Mouse (Mus musculus) hindbrain, embryonic 11.5 days (tissue): ENCODE data around the gene Tbx2. TPM values are rescaled to one million over a fixed set of nuclear protein-coding genes. Genes with fewer than 3 reads are reported as not detected.

ENCODE experiments used
- ATAC-seq: fragments of 200-750 bp; cut with Nextera tagmentation; 2 replicates; pipeline ENCODE4 v1.8.0; 2017; ENCODE audit warnings: mild to moderate bottlenecking, moderate TSS enrichment, moderate library complexity; ENCODE audit not compliant: low FRiP score
- DNase-seq: peaks from one replicate; pipeline ENCODE4 v3.0.0-alpha.2; 2015; ENCODE audit warnings: low spot score
- H3K27ac ChIP-seq: fragments of 300-500 bp; sonication (generic); 2 replicates; pipeline ENCODE4 v1.5.1; 2014; ENCODE audit warnings: mild to moderate bottlenecking, low read depth, low read length
- H3K27me3 ChIP-seq: fragments of 300-500 bp; sonication (generic); 2 replicates; pipeline ENCODE4 v1.6.1; 2014; ENCODE audit warnings: mild to moderate bottlenecking, low read length, moderate library complexity, mixed read lengths; ENCODE audit not compliant: control insufficient read depth, insufficient read depth
- H3K36me3 ChIP-seq: fragments of 300-500 bp; sonication (generic); 2 replicates; pipeline ENCODE4 v1.6.1; 2014; ENCODE audit warnings: mild to moderate bottlenecking, low read length, moderate library complexity, mixed read lengths; ENCODE audit not compliant: control insufficient read depth, insufficient read depth
- H3K4me1 ChIP-seq: fragments of 300-500 bp; sonication (generic); replicated peaks from 2 replicates; pipeline ENCODE4 v1.6.1; 2014; ENCODE audit warnings: low read length, mixed read lengths; ENCODE audit not compliant: control insufficient read depth, insufficient read depth
- H3K4me2 ChIP-seq: fragments of 300-500 bp; sonication (generic); replicated peaks from 2 replicates; pipeline ENCODE4 v1.6.1; 2014; ENCODE audit warnings: mild to moderate bottlenecking, low read depth, low read length
- H3K4me3 ChIP-seq: fragments of 300-500 bp; sonication (generic); 2 replicates; pipeline ENCODE4 v1.5.1; 2014; ENCODE audit warnings: low read depth, low read length
- H3K9ac ChIP-seq: fragments of 300-500 bp; sonication (generic); 2 replicates; pipeline ENCODE4 v1.6.1; 2014; ENCODE audit warnings: low read depth, low read length
- H3K9me3 ChIP-seq: fragments of 300-500 bp; sonication (generic); 2 replicates; pipeline ENCODE4 v1.6.1; 2016; ENCODE audit warnings: low read length; ENCODE audit not compliant: control insufficient read depth
- WGBS: fragments of 180-500 bp; shearing (Covaris S2); extraction: QIAGEN DNeasy Blood & Tissue Kit; methylation state at CpG from one replicate; pipeline ENCODE4 v1.1.7; 2014; 5-methylcytosine and 5-hydroxymethylcytosine counted together
- polyA plus RNA-seq: library from polyadenylated mRNA; unstranded; fragments of >200 nt; fragmentation: Nextera tagmentation; extraction: Ambion mirVana; gene quantifications from 2 replicates; pipeline ENCODE4 v1.2.1, GENCODE M21; 2014

Gene Tbx2
- polyA plus RNA-seq, 1 experiment from 2014 or later = 2.3 TPM

- no peak for ATAC-seq
- H3K4me3 ChIP-seq = no peak overlapping the region
- 81% methylated on average over 3 of the region's 3 CpGs for WGBS
- no peak overlapping the region for H3K27ac ChIP-seq
- H3K9me3 ChIP-seq = no peaks in the 10 kb centered on the region
- no peak overlapping the region for H3K9ac ChIP-seq
- DNase-seq = no peak
- no peaks in the 10 kb centered on the region for H3K36me3 ChIP-seq
- no peaks in the 10 kb centered on the region for H3K4me1 ChIP-seq
- no peak overlapping the region for H3K4me2 ChIP-seq
- no peaks in the 10 kb centered on the region for H3K27me3 ChIP-seq
These were observed 13.9 kb upstream of the Tbx2 start for GRCm38 (mm10) chr11:85818401-85818800.

GRCm38 (mm10) chr11:85820959-85821358, 11.4 kb upstream of the Tbx2 start:
- WGBS = 78% methylated on average over 3 of the region's 3 CpGs
- H3K9me3 ChIP-seq = no peaks in the 10 kb centered on the region
- ATAC-seq (no peak), DNase-seq (no peak)
- H3K27me3 ChIP-seq = peaks cover 9% of the 10 kb centered on the region
- no peak overlapping the region for H3K4me2 ChIP-seq
- H3K27ac ChIP-seq = no peak overlapping the region
- H3K4me3 ChIP-seq = no peak overlapping the region
- no peaks in the 10 kb centered on the region for H3K4me1 ChIP-seq
- no peak overlapping the region for H3K9ac ChIP-seq
- H3K36me3 ChIP-seq = no peaks in the 10 kb centered on the region

GRCm38 (mm10) chr11:85821659-85822058, 10.7 kb upstream of the Tbx2 start:
- Histone ChIP-seq H3K9ac (no peak overlapping the region), H3K4me2 (no peak overlapping the region), H3K4me1 (no peaks in the 10 kb centered on the region), H3K36me3 (no peaks in the 10 kb centered on the region), H3K9me3 (no peaks in the 10 kb centered on the region), H3K4me3 (no peak overlapping the region), H3K27ac (no peak overlapping the region), H3K27me3 (peaks cover 16% of the 10 kb centered on the region)
- ATAC-seq (no peak), DNase-seq (no peak)
- WGBS = 75% methylated on average over 9 of the region's 9 CpGs

GRCm38 (mm10) chr11:85823181-85823580, 9.2 kb upstream of the Tbx2 start:
- Histone ChIP-seq H3K4me1 (no peaks in the 10 kb centered on the region), H3K27me3 (peaks cover 31% of the 10 kb centered on the region), H3K9ac (no peak overlapping the region), H3K4me3 (no peak overlapping the region), H3K36me3 (no peaks in the 10 kb centered on the region), H3K27ac (no peak overlapping the region), H3K9me3 (no peaks in the 10 kb centered on the region), H3K4me2 (no peak overlapping the region)
- ATAC-seq = no peak
- 15% methylated on average over 6 of the region's 6 CpGs for WGBS
- DNase-seq = peak; percentile 89

GRCm38 (mm10) chr11:85823794-85824193, 8.6 kb upstream of the Tbx2 start:
- H3K27me3 ChIP-seq = peaks cover 37% of the 10 kb centered on the region
- H3K27ac ChIP-seq = no peak overlapping the region
- no peaks in the 10 kb centered on the region for H3K36me3 ChIP-seq
- H3K4me2 ChIP-seq = no peak overlapping the region
- no peaks in the 10 kb centered on the region for H3K4me1 ChIP-seq
- H3K9me3 ChIP-seq = no peaks in the 10 kb centered on the region
- ATAC-seq (no peak), DNase-seq (no peak)
- H3K9ac ChIP-seq = no peak overlapping the region
- H3K4me3 ChIP-seq = no peak overlapping the region
- WGBS = 73% methylated on average over 4 of the region's 4 CpGs

GRCm38 (mm10) chr11:85825031-85825430, 7.3 kb upstream of the Tbx2 start:
- H3K4me1 ChIP-seq = peaks cover 2% of the 10 kb centered on the region; the same call in 1 of the 2 replicates
- H3K36me3 ChIP-seq = no peaks in the 10 kb centered on the region
- DNase-seq = no peak
- peaks cover 50% of the 10 kb centered on the region for H3K27me3 ChIP-seq
- H3K4me2 ChIP-seq = no peak overlapping the region
- H3K27ac ChIP-seq = no peak overlapping the region
- ATAC-seq = no peak
- H3K4me3 ChIP-seq = no peak overlapping the region
- no peaks in the 10 kb centered on the region for H3K9me3 ChIP-seq
- 79% methylated on average over 10 of the region's 10 CpGs for WGBS
- H3K9ac ChIP-seq = no peak overlapping the region

GRCm38 (mm10) chr11:85825823-85826222, 6.5 kb upstream of the Tbx2 start:
- ATAC-seq (no peak), DNase-seq (no peak)
- H3K9ac ChIP-seq = no peak overlapping the region
- no peak overlapping the region for H3K4me2 ChIP-seq
- no peaks in the 10 kb centered on the region for H3K9me3 ChIP-seq
- H3K4me3 ChIP-seq = no peak overlapping the region
- no peak overlapping the region for H3K27ac ChIP-seq
- peaks cover 6% of the 10 kb centered on the region for H3K4me1 ChIP-seq
- H3K27me3 ChIP-seq = peaks cover 57% of the 10 kb centered on the region
- WGBS = 77% methylated on average over 7 of the region's 7 CpGs
- no peaks in the 10 kb centered on the region for H3K36me3 ChIP-seq

- Histone ChIP-seq H3K27ac (no peak overlapping the region), H3K27me3 (peaks cover 72% of the 10 kb centered on the region), H3K9me3 (no peaks in the 10 kb centered on the region), H3K36me3 (no peaks in the 10 kb centered on the region), H3K4me1 (peaks cover 15% of the 10 kb centered on the region), H3K4me3 (no peak overlapping the region), H3K4me2 (no peak overlapping the region), H3K9ac (no peak overlapping the region)
- WGBS = 10% methylated on average over 9 of the region's 9 CpGs
- ATAC-seq (no peak), DNase-seq (no peak)
These were observed 5.0 kb upstream of the Tbx2 start for GRCm38 (mm10) chr11:85827342-85827741.

- no peaks in the 10 kb centered on the region for H3K9me3 ChIP-seq
- no peaks in the 10 kb centered on the region for H3K36me3 ChIP-seq
- H3K27me3 ChIP-seq = peaks cover 80% of the 10 kb centered on the region
- WGBS = 7% methylated on average over 38 of the region's 38 CpGs
- H3K9ac ChIP-seq = no peak overlapping the region
- peak overlapping the region; percentile 20 for H3K4me2 ChIP-seq
- no peak for ATAC-seq
- DNase-seq = peak; percentile 63
- no peak overlapping the region for H3K4me3 ChIP-seq
- H3K27ac ChIP-seq = no peak overlapping the region
- H3K4me1 ChIP-seq = peaks cover 22% of the 10 kb centered on the region
These were observed 3.4 kb upstream of the Tbx2 start for GRCm38 (mm10) chr11:85828691-85829519.
